Mouse (Mus musculus): ENCODE results near the gene Mdga2. TPM values are rescaled to one million over a fixed set of nuclear protein-coding genes. Genes with fewer than 3 reads are reported as not detected.

Gene Mdga2
- polyA plus RNA-seq, 1 experiment = 0.15 TPM

- Histone ChIP-seq H3K36me3 (ENCODE audit: control insufficient read depth, insufficient read depth, low read length, poor library complexity, severe bottlenecking) (no peaks in the 10 kb centered on the region), H3K9me3 (replicated peaks; ENCODE audit: control insufficient read depth, insufficient read depth, low read length, poor library complexity, severe bottlenecking) (no peaks in the 10 kb centered on the region), H3K27me3 (ENCODE audit: control insufficient read depth, insufficient read depth, low read length, poor library complexity, severe bottlenecking) (no peaks in the 10 kb centered on the region), H3K9ac (ENCODE audit: low read depth, poor library complexity, severe bottlenecking) (no peak overlapping the region), H3K4me1 (ENCODE audit: control insufficient read depth, insufficient read depth, low read length) (no peaks in the 10 kb centered on the region), H3K4me3 (ENCODE audit: low read depth, low read length) (no peak overlapping the region), H3K27ac (ENCODE audit: insufficient read depth, low read length) (no peak overlapping the region)
- no peak for TF ChIP-seq POLR2A (IDR thresholded peaks at IDR 0.05; ENCODE audit: insufficient read depth, low read length)
- TF ChIP-seq EP300 (IDR thresholded peaks at IDR 0.05; ENCODE audit: insufficient read depth, low read depth, low read length) = no peak
These were observed 180.5 kb downstream of the Mdga2 start for GRCm38 (mm10) chr12:67041865-67042264.

DNA sequence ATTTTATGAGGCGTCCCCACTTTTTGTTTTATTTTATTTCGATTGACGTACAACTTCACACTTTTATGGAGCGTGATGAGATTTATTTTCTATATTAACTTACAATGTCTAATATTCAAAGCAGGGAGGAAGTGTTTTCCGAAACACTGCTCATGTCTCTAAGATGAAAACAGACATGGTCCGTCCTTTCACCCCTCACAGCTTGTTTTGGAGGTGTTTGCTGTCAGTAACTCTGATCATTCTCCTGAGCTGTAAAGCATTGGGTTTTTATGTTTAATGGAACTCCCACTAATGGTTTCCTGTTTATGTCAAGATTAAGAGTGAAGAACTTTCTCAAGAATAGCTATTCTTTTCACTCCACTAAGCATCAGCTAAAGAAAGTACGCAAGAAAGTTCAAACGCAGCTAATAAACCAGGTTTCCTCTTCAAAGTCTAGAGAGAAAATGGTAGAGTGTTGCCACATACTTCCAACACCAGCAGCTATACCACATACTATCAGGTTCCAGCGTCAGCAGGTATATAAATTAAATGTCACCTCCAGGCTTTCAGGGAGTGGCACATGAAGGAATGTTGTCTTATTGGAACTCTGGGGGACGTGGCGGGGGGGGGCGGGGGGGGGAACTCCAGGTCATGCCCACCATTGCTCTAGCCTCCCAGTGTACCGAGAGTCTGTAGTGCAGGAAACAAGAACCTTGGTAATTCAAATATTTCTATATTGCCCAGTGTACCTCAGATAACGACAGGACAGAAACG, 186.7 kb downstream of the Mdga2 start:
- Histone ChIP-seq H3K9ac (ENCODE audit: low read depth, poor library complexity, severe bottlenecking) (no peak overlapping the region), H3K36me3 (ENCODE audit: control insufficient read depth, insufficient read depth, low read length, poor library complexity, severe bottlenecking) (no peaks in the 10 kb centered on the region), H3K27me3 (ENCODE audit: control insufficient read depth, insufficient read depth, low read length, poor library complexity, severe bottlenecking) (no peaks in the 10 kb centered on the region), H3K27ac (ENCODE audit: insufficient read depth, low read length) (no peak overlapping the region), H3K4me3 (ENCODE audit: low read depth, low read length) (no peak overlapping the region), H3K4me1 (ENCODE audit: control insufficient read depth, insufficient read depth, low read length) (no peaks in the 10 kb centered on the region), H3K9me3 (replicated peaks; ENCODE audit: control insufficient read depth, insufficient read depth, low read length, poor library complexity, severe bottlenecking) (no peaks in the 10 kb centered on the region)
- TF ChIP-seq POLR2A (IDR thresholded peaks at IDR 0.05; ENCODE audit: insufficient read depth, low read length) (no peak), EP300 (IDR thresholded peaks at IDR 0.05; ENCODE audit: insufficient read depth, low read depth, low read length) (no peak), CTCF (IDR thresholded peaks at IDR 0.05; ENCODE audit: low read depth, low read length) (no peak)

DNA sequence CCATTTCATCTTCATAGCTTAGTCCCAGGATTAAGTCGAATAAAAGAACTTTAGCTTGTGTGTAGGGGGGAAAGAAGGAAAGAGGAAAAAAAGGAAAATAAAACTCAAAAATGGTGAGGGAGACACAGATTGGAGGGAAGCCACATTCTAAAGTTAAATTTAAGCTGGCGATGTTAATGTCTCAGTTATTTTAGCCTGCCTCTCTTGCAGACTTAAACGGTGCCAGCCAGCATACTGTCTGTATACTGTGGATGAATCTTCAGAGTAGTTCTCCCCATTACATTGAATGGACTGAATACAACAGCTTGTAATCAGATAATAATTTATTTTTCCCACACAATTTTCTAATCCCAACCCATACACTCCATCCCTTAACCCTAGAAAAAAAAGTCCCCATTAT, 205.2 kb downstream of the Mdga2 start:
- H3K27me3 ChIP-seq (ENCODE audit: control insufficient read depth, insufficient read depth, low read length, poor library complexity, severe bottlenecking) = no peaks in the 10 kb centered on the region
- no peak overlapping the region for H3K27ac ChIP-seq (ENCODE audit: insufficient read depth, low read length)
- H3K4me3 ChIP-seq (ENCODE audit: low read depth, low read length) = no peak overlapping the region
- no peak overlapping the region for H3K9ac ChIP-seq (ENCODE audit: low read depth, poor library complexity, severe bottlenecking)
- no peak for TF ChIP-seq CTCF (IDR thresholded peaks at IDR 0.05; ENCODE audit: low read depth, low read length)
- TF ChIP-seq POLR2A (IDR thresholded peaks at IDR 0.05; ENCODE audit: insufficient read depth, low read length) = no peak
- no peak for TF ChIP-seq EP300 (IDR thresholded peaks at IDR 0.05; ENCODE audit: insufficient read depth, low read depth, low read length)
- no peaks in the 10 kb centered on the region for H3K9me3 ChIP-seq (replicated peaks; ENCODE audit: control insufficient read depth, insufficient read depth, low read length, poor library complexity, severe bottlenecking)
- no peaks in the 10 kb centered on the region for H3K36me3 ChIP-seq (ENCODE audit: control insufficient read depth, insufficient read depth, low read length, poor library complexity, severe bottlenecking)
- no peaks in the 10 kb centered on the region for H3K4me1 ChIP-seq (ENCODE audit: control insufficient read depth, insufficient read depth, low read length)

DNA sequence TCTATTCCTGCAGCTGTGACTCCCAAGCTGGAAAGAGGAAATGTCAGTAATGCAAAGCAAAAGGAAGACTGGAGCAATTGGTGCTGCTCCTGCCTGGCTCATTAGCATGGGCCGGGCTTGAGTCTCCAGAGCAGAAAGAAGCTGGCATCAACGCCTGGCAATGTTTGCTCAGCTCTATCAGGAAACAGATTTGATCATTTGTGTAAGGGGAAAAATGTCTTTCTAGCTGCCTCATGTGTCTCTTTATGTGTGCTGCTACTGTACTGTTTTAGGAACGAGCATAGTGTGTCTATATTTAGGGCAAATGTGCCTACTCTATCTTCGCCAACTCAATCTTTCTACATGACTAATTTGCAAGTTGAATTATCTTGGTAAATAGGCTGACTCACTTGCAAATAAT, 211.0 kb downstream of the Mdga2 start:
- no peak overlapping the region for H3K27ac ChIP-seq (ENCODE audit: insufficient read depth, low read length)

GRCm38 (mm10) chr12:67010318-67010717, 212.0 kb downstream of the Mdga2 start:
- Histone ChIP-seq H3K36me3 (ENCODE audit: control insufficient read depth, insufficient read depth, low read length, poor library complexity, severe bottlenecking) (no peaks in the 10 kb centered on the region), H3K4me1 (ENCODE audit: control insufficient read depth, insufficient read depth, low read length) (no peaks in the 10 kb centered on the region), H3K27me3 (ENCODE audit: control insufficient read depth, insufficient read depth, low read length, poor library complexity, severe bottlenecking) (no peaks in the 10 kb centered on the region), H3K9ac (ENCODE audit: low read depth, poor library complexity, severe bottlenecking) (no peak overlapping the region), H3K4me3 (ENCODE audit: low read depth, low read length) (no peak overlapping the region), H3K9me3 (replicated peaks; ENCODE audit: control insufficient read depth, insufficient read depth, low read length, poor library complexity, severe bottlenecking) (no peaks in the 10 kb centered on the region), H3K27ac (ENCODE audit: insufficient read depth, low read length) (no peak overlapping the region)
- no peak for TF ChIP-seq CTCF (IDR thresholded peaks at IDR 0.05; ENCODE audit: low read depth, low read length)
- no peak for TF ChIP-seq POLR2A (IDR thresholded peaks at IDR 0.05; ENCODE audit: insufficient read depth, low read length)
- no peak for TF ChIP-seq EP300 (IDR thresholded peaks at IDR 0.05; ENCODE audit: insufficient read depth, low read depth, low read length)

More for the DNA sequence above, 211.0 kb downstream of the Mdga2 start:
- no peak overlapping the region for H3K9ac ChIP-seq (ENCODE audit: low read depth, poor library complexity, severe bottlenecking)
- no peak overlapping the region for H3K4me3 ChIP-seq (ENCODE audit: low read depth, low read length)
- H3K27me3 ChIP-seq (ENCODE audit: control insufficient read depth, insufficient read depth, low read length, poor library complexity, severe bottlenecking) = no peaks in the 10 kb centered on the region
- TF ChIP-seq EP300 (IDR thresholded peaks at IDR 0.05; ENCODE audit: insufficient read depth, low read depth, low read length) (no peak), POLR2A (IDR thresholded peaks at IDR 0.05; ENCODE audit: insufficient read depth, low read length) (no peak), CTCF (IDR thresholded peaks at IDR 0.05; ENCODE audit: low read depth, low read length) (no peak)
- no peaks in the 10 kb centered on the region for H3K4me1 ChIP-seq (ENCODE audit: control insufficient read depth, insufficient read depth, low read length)
- no peaks in the 10 kb centered on the region for H3K36me3 ChIP-seq (ENCODE audit: control insufficient read depth, insufficient read depth, low read length, poor library complexity, severe bottlenecking)
- H3K9me3 ChIP-seq (replicated peaks; ENCODE audit: control insufficient read depth, insufficient read depth, low read length, poor library complexity, severe bottlenecking) = no peaks in the 10 kb centered on the region

DNA sequence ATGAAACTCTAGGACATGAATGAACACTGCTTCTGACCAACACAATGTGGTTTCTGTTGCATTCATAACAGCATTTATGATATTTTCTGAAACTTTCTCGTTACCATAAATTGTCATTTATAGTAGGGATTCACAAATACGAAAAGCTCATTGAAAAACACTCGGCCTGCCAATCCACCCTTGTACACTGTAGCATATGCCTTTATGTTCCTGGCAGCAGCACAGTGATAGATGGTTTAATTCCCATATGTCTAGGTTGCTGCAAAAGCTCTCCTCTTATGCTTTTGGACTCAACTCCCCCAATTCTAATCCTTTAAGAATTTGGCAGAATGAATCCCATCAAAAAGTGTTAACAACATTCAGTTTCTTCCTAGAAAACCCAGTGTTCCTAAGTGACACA, 213.2 kb downstream of the Mdga2 start:
- TF ChIP-seq CTCF (IDR thresholded peaks at IDR 0.05; ENCODE audit: low read depth, low read length) (no peak), EP300 (IDR thresholded peaks at IDR 0.05; ENCODE audit: insufficient read depth, low read depth, low read length) (no peak), POLR2A (IDR thresholded peaks at IDR 0.05; ENCODE audit: insufficient read depth, low read length) (no peak)
- no peaks in the 10 kb centered on the region for H3K9me3 ChIP-seq (replicated peaks; ENCODE audit: control insufficient read depth, insufficient read depth, low read length, poor library complexity, severe bottlenecking)

More for the DNA sequence above, 213.2 kb downstream of the Mdga2 start:
- Histone ChIP-seq H3K36me3 (ENCODE audit: control insufficient read depth, insufficient read depth, low read length, poor library complexity, severe bottlenecking) (no peaks in the 10 kb centered on the region), H3K27me3 (ENCODE audit: control insufficient read depth, insufficient read depth, low read length, poor library complexity, severe bottlenecking) (no peaks in the 10 kb centered on the region), H3K27ac (ENCODE audit: insufficient read depth, low read length) (no peak overlapping the region), H3K4me1 (ENCODE audit: control insufficient read depth, insufficient read depth, low read length) (no peaks in the 10 kb centered on the region), H3K4me3 (ENCODE audit: low read depth, low read length) (no peak overlapping the region), H3K9ac (ENCODE audit: low read depth, poor library complexity, severe bottlenecking) (no peak overlapping the region)

All from ES-Bruce4 (cell line).